Mouse (Mus musculus) olfactory bulb, adult 2 months (tissue): ENCODE measurements around the gene Fam160a1.

ENCODE experiments used
- CTCF ChIP-seq: fragments of 200-500 bp; IDR thresholded peaks from 2 replicates; pipeline ENCODE4 v1.5.1; 2012; ENCODE audit warnings: low read depth, mild to moderate bottlenecking, low read length, moderate library complexity; ENCODE audit not compliant: insufficient read depth
- POLR2A ChIP-seq: fragments of 200-500 bp; IDR thresholded peaks from 2 replicates; pipeline ENCODE4 v1.6.1; 2012; ENCODE audit warnings: mild to moderate bottlenecking, low read depth, low read length, moderate library complexity; ENCODE audit not compliant: insufficient read depth

- TF ChIP-seq CTCF (no peak), POLR2A (no peak)
These were observed 131.8 kb downstream of the Fam160a1 start for GRCm38 (mm10) chr3:85685271-85685670.
